Mouse (Mus musculus): ENCODE measurements around the gene Olfr437. TPM values are rescaled to one million over a fixed set of nuclear protein-coding genes. Genes with fewer than 3 reads are reported as not detected.
"Not testable (repeated sequence)": the region's sequence is repeated elsewhere in the genome, so short reads cannot be mapped to it uniquely, and the experiment has no call there.

Gene Olfr437
- not detected in 2 replicates for polyA plus RNA-seq (2014; fragmentation: Nextera tagmentation; extraction: Ambion mirVana)

DNA sequence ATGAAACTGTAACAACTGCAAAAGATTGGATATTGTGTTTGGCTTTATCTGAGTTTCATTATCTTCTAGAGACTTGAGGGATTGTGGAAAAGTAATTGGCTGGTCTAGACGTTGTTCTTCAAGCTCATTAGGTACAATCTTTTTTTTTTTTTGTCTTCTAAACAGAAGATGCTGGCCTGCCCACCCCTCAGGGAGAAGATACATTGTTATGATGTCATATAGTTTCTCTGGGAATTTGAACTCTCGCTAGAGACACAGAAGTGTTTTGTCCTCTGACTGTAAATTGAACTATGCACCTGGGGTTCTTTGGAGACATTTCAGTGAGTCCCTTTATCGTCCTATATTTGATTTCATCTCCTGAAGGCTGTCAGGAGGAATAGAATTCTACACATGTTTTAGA is at the start of gene Olfr437:
TSS of gene Olfr437 (plus strand) at position 301 of the 400 bp plus-strand sequence.
- Histone ChIP-seq H3K27ac (ENCODE audit: low read depth, low read length) (no peak within 1 kb of the TSS), H3K9me3 (ENCODE audit: control insufficient read depth, low read length) (no peaks in the 10 kb centered on the region), H3K4me1 (ENCODE audit: control insufficient read depth, insufficient read depth, low read length) (no peaks in the 10 kb centered on the region), H3K36me3 (ENCODE audit: control insufficient read depth, insufficient read depth, low read length) (no peaks in the 10 kb centered on the region), H3K9ac (ENCODE audit: low read depth, low read length) (no peak within 1 kb of the TSS), H3K4me2 (replicated peaks; ENCODE audit: low read depth, low read length) (no peak within 1 kb of the TSS), H3K27me3 (ENCODE audit: control insufficient read depth, insufficient read depth, low read length) (no peaks in the 10 kb centered on the region), H3K4me3 (ENCODE audit: low read length) (no peak within 1 kb of the TSS)
- ATAC-seq (ENCODE audit: low FRiP score, low TSS enrichment) = no peak
- 68% methylated on average over 3 of the region's 3 CpGs for WGBS

DNA sequence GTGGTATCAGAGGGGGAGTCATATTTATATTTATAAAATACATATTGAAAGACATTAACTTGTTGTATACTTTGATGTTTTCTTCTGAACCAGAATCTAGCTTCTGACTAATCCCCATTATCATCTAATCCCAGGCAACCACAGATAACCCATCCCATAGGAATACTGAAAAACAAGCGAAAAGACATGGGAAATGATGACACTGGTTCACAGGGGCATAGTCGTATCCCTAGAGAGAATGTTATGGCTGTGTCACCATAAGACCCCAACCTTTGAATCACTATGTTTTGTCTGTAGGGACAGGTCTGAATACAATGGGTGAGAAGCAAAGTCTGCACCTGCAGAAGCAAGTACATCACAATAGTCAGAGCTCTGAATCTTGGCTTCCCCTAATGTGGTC is 16.8 kb upstream of the Olfr437 start, which contains the start of gene Olfr237-ps1:
TSS of gene Olfr237-ps1 (plus strand) at position 301 of the 400 bp plus-strand sequence.
- H3K9ac ChIP-seq (ENCODE audit: low read depth, low read length); H3K4me3 ChIP-seq (ENCODE audit: low read length); ATAC-seq (ENCODE audit: low FRiP score, low TSS enrichment); H3K36me3 ChIP-seq (ENCODE audit: control insufficient read depth, insufficient read depth, low read length); H3K4me1 ChIP-seq (ENCODE audit: control insufficient read depth, insufficient read depth, low read length); H3K27me3 ChIP-seq (ENCODE audit: control insufficient read depth, insufficient read depth, low read length); H3K27ac ChIP-seq (ENCODE audit: low read depth, low read length); H3K9me3 ChIP-seq (ENCODE audit: control insufficient read depth, low read length); H3K4me2 ChIP-seq (replicated peaks; ENCODE audit: low read depth, low read length): not testable (repeated sequence)
- WGBS = 89% methylated on average over 2 of the region's 2 CpGs

DNA sequence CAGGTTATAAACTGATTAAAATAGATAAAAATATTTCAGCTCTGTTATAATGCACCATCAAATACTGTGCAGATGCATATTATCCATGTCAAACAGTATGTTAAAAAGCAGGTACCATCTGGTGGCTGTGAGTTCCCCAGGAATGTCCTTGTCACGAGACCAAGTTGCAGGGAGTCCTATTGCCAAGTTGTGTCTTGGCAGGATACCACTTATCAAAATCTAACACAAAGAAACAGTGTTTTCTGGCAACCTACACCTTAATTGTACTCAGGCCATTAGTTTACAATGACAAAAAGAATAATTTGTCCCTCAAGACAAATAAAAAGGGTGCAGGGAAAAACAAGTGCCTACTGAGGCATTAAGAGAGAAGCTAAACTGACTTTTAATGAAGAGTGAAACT is 3.6 kb upstream of the Olfr437 start:
- H3K27me3 ChIP-seq (ENCODE audit: control insufficient read depth, insufficient read depth, low read length) = no peaks in the 10 kb centered on the region
- 71% methylated on average over 1 of the region's 1 CpGs for WGBS
- no peak overlapping the region for H3K9ac ChIP-seq (ENCODE audit: low read depth, low read length)
- no peak overlapping the region for H3K4me2 ChIP-seq (replicated peaks; ENCODE audit: low read depth, low read length)
- no peak overlapping the region for H3K4me3 ChIP-seq (ENCODE audit: low read length)
- no peaks in the 10 kb centered on the region for H3K36me3 ChIP-seq (ENCODE audit: control insufficient read depth, insufficient read depth, low read length)
- no peak for ATAC-seq (ENCODE audit: low FRiP score, low TSS enrichment)
- H3K27ac ChIP-seq (ENCODE audit: low read depth, low read length) = no peak overlapping the region
- no peaks in the 10 kb centered on the region for H3K4me1 ChIP-seq (ENCODE audit: control insufficient read depth, insufficient read depth, low read length)
- no peaks in the 10 kb centered on the region for H3K9me3 ChIP-seq (ENCODE audit: control insufficient read depth, low read length)

DNA sequence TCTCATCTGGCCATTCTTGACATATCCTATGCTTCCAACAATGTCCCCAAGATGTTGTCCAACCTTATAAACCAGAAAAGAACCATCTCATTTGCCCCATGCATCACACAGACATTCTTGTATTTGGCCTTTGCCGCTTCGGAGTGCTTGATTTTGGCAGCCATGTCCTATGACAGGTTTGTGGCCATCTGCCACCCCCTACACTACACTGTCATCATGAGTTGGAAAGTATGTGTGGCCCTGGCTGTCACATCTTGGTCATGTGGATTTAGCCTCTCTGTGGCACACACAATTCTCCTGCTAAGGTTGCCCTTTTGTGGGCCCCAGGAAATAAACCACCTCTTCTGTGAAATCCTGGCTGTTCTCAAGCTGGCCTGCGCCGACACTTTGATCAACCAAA is 4.2 kb downstream of the Olfr437 start:
- H3K4me3 ChIP-seq (ENCODE audit: low read length) = no peak overlapping the region
- H3K9me3 ChIP-seq (ENCODE audit: control insufficient read depth, low read length) = no peaks in the 10 kb centered on the region
- H3K4me2 ChIP-seq (replicated peaks; ENCODE audit: low read depth, low read length) = no peak overlapping the region
- H3K27me3 ChIP-seq (ENCODE audit: control insufficient read depth, insufficient read depth, low read length) = no peaks in the 10 kb centered on the region
- no peak for ATAC-seq (ENCODE audit: low FRiP score, low TSS enrichment)
- no peaks in the 10 kb centered on the region for H3K36me3 ChIP-seq (ENCODE audit: control insufficient read depth, insufficient read depth, low read length)
- H3K27ac ChIP-seq (ENCODE audit: low read depth, low read length) = no peak overlapping the region
- H3K9ac ChIP-seq (ENCODE audit: low read depth, low read length) = no peak overlapping the region
- WGBS = 95% methylated on average over 4 of the region's 4 CpGs
- H3K4me1 ChIP-seq (ENCODE audit: control insufficient read depth, insufficient read depth, low read length) = no peaks in the 10 kb centered on the region

DNA sequence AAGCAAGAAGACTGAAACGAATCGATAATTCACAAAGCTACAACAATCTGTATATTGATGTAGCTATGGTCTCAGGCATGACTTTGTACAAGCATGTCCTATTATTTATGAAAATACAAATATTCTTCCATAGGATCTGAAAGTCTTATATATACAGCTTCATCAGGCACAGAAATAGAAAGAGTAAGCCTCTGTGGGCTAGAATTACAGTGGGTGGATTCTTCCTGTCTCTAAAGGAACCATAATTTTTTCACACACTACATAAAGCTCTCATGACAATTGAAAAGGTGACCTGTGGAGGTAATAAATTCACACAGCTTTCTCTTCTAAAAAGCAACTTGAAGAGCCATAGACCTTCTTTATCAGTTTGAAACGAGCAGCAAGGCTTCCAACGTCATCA is 8.8 kb downstream of the Olfr437 start, which contains the start of gene Olfr13:
TSS of gene Olfr13 (plus strand) at position 301 of the 400 bp plus-strand sequence.
- H3K27ac ChIP-seq (ENCODE audit: low read depth, low read length) = no peak within 1 kb of the TSS
- no peaks in the 10 kb centered on the region for H3K4me1 ChIP-seq (ENCODE audit: control insufficient read depth, insufficient read depth, low read length)
- H3K36me3 ChIP-seq (ENCODE audit: control insufficient read depth, insufficient read depth, low read length) = no peaks in the 10 kb centered on the region
- no peak for ATAC-seq (ENCODE audit: low FRiP score, low TSS enrichment)
- H3K4me3 ChIP-seq (ENCODE audit: low read length) = no peak within 1 kb of the TSS
- H3K27me3 ChIP-seq (ENCODE audit: control insufficient read depth, insufficient read depth, low read length) = no peaks in the 10 kb centered on the region
- no peak within 1 kb of the TSS for H3K4me2 ChIP-seq (replicated peaks; ENCODE audit: low read depth, low read length)
- WGBS = 53% methylated on average over 4 of the region's 4 CpGs
- H3K9me3 ChIP-seq (ENCODE audit: control insufficient read depth, low read length) = no peaks in the 10 kb centered on the region
- H3K9ac ChIP-seq (ENCODE audit: low read depth, low read length) = no peak within 1 kb of the TSS

DNA sequence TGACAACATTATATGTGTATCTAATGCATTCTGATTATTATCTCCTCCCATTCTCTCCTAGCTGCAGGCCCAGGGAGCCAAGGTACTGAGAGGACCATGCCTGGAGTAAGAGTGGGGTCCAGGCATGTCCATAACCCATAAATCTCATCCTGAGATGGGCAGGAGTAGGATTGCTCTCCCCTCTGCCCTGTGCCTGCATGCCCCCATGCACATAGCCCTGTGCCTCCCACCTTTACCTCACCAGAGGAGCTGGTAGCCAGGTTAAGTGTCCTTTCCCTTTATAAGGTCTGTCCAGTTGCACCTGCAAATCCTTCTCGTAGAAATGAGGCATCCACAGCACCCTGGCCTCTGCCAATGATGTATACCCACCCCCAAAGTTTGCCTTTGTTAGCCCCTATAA is 15.0 kb downstream of the Olfr437 start:
- no peak overlapping the region for H3K27ac ChIP-seq (ENCODE audit: low read depth, low read length)
- no peak overlapping the region for H3K4me2 ChIP-seq (replicated peaks; ENCODE audit: low read depth, low read length)
- no peaks in the 10 kb centered on the region for H3K36me3 ChIP-seq (ENCODE audit: control insufficient read depth, insufficient read depth, low read length)
- no peak for ATAC-seq (ENCODE audit: low FRiP score, low TSS enrichment)
- H3K27me3 ChIP-seq (ENCODE audit: control insufficient read depth, insufficient read depth, low read length) = no peaks in the 10 kb centered on the region
- no peak overlapping the region for H3K9ac ChIP-seq (ENCODE audit: low read depth, low read length)
- no peaks in the 10 kb centered on the region for H3K9me3 ChIP-seq (ENCODE audit: control insufficient read depth, low read length)
- no peaks in the 10 kb centered on the region for H3K4me1 ChIP-seq (ENCODE audit: control insufficient read depth, insufficient read depth, low read length)
- 60% methylated on average over 1 of the region's 1 CpGs for WGBS
- no peak overlapping the region for H3K4me3 ChIP-seq (ENCODE audit: low read length)

DNA sequence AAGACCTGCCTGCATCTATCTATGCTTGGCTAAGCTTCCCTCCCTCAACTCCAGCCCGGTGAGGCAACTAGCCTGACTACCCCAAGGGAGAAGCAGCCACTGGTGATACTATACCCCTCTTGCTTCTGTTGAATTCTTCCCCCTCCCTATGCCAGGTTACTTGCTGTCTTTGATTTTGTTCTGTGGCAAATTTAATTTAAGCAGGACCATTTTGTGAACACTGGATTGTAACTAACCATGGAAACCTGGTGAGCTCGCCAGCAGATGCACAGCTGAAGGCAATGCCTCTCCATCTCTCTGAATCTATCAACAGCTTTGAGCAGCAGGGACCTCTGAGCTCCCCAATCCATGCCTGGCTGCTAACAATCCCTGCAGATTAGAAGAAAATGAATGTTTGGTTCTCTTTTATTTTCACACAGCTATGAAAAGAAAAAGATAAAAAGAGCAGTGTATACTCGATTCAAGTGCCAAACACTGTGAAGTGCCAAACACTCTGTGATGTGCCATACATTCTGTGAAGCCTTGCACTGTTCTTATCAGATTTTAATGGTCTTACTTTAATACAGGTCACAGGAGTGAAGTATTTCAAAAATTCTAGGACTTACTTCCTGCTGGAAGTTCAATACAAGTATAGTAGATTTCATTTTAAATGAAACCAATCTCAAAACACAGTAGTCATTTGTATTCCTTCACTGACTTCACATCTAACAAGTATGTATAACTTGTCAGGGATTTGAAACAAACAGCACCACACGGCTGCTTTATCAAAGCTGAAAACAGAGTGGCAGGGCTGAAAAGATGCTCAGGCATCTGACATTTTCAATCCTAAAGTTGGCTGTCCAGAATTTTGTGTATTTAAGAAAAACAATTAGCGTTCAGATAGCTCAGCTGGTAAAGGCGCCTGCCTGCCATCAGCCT is 15.8 kb downstream of the Olfr437 start:
- H3K27me3 ChIP-seq (ENCODE audit: control insufficient read depth, insufficient read depth, low read length) = no peaks in the 10 kb centered on the region
- 70% methylated on average over 6 of the region's 6 CpGs for WGBS

DNA sequence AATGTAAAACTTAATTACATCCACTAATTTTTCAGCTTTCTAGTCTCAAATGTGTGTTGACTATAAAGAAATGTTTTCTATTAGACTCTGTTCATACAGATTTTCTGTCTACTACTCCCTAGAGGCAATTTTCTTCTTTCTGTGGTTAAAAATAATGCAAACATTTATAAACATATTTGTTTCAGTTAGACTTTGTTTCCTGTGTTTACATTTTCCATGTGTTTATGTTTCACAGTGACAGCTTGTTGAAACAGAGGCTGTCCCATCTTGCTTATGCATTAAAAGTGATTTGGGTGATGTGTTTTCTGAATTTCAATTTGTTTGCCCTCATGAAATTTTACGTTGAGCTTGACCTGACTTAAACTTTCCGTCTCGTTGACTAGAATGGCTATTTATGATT is 27.9 kb downstream of the Olfr437 start:
- no peaks in the 10 kb centered on the region for H3K4me1 ChIP-seq (ENCODE audit: control insufficient read depth, insufficient read depth, low read length)
- H3K9me3 ChIP-seq (ENCODE audit: control insufficient read depth, low read length) = no peaks in the 10 kb centered on the region
- no peak overlapping the region for H3K9ac ChIP-seq (ENCODE audit: low read depth, low read length)
- no peaks in the 10 kb centered on the region for H3K27me3 ChIP-seq (ENCODE audit: control insufficient read depth, insufficient read depth, low read length)
- no peak overlapping the region for H3K4me2 ChIP-seq (replicated peaks; ENCODE audit: low read depth, low read length)
- H3K36me3 ChIP-seq (ENCODE audit: control insufficient read depth, insufficient read depth, low read length) = no peaks in the 10 kb centered on the region
- 66% methylated on average over 3 of the region's 3 CpGs for WGBS
- ATAC-seq (ENCODE audit: low FRiP score, low TSS enrichment) = no peak
- no peak overlapping the region for H3K4me3 ChIP-seq (ENCODE audit: low read length)
- H3K27ac ChIP-seq (ENCODE audit: low read depth, low read length) = no peak overlapping the region

More for the DNA sequence above, 15.8 kb downstream of the Olfr437 start:
- no peaks in the 10 kb centered on the region for H3K9me3 ChIP-seq (ENCODE audit: control insufficient read depth, low read length)
- H3K9ac ChIP-seq (ENCODE audit: low read depth, low read length) = no peak overlapping the region
- H3K27ac ChIP-seq (ENCODE audit: low read depth, low read length) = no peak overlapping the region
- no peaks in the 10 kb centered on the region for H3K4me1 ChIP-seq (ENCODE audit: control insufficient read depth, insufficient read depth, low read length)
- ATAC-seq (ENCODE audit: low FRiP score, low TSS enrichment) = no peak
- no peaks in the 10 kb centered on the region for H3K36me3 ChIP-seq (ENCODE audit: control insufficient read depth, insufficient read depth, low read length)
- no peak overlapping the region for H3K4me3 ChIP-seq (ENCODE audit: low read length)
- no peak overlapping the region for H3K4me2 ChIP-seq (replicated peaks; ENCODE audit: low read depth, low read length)

DNA sequence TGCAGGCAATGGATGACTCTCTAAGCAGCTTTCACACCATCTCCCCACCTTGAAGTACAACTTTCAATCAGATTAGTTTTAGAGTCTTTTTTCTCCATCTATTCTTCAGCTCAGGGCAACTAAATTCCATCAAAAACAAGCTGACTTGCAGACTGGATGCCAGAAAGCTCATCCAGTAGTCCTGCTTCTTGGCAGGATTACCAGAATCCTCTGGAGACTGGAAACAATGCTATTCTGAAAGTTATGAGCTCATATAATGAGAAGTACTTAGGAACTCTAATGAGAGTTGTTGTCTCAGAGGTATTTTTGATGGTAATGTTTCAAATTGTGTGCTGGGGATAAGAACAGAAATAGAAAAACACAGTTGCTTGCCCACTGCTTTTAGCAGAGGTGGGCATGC is 33.7 kb downstream of the Olfr437 start, which contains the start of gene Olfr435:
TSS of gene Olfr435 (plus strand) at position 366 of the 400 bp plus-strand sequence.
- no peak for ATAC-seq (ENCODE audit: low FRiP score, low TSS enrichment)

More for the DNA sequence above, 33.7 kb downstream of the Olfr437 start, which contains the start of gene Olfr435:
- Histone ChIP-seq H3K36me3 (ENCODE audit: control insufficient read depth, insufficient read depth, low read length) (no peaks in the 10 kb centered on the region), H3K27me3 (ENCODE audit: control insufficient read depth, insufficient read depth, low read length) (no peaks in the 10 kb centered on the region), H3K9me3 (ENCODE audit: control insufficient read depth, low read length) (no peaks in the 10 kb centered on the region), H3K9ac (ENCODE audit: low read depth, low read length) (no peak within 1 kb of the TSS), H3K27ac (ENCODE audit: low read depth, low read length) (no peak within 1 kb of the TSS), H3K4me2 (replicated peaks; ENCODE audit: low read depth, low read length) (no peak within 1 kb of the TSS), H3K4me3 (ENCODE audit: low read length) (no peak within 1 kb of the TSS), H3K4me1 (ENCODE audit: control insufficient read depth, insufficient read depth, low read length) (no peaks in the 10 kb centered on the region)
